Mouse (Mus musculus): Measurements from ENCODE around the gene Slco2a1. TPM values are rescaled to one million over a fixed set of nuclear protein-coding genes. Genes with fewer than 3 reads are reported as not detected.

The Slco2a1 gene
- polyA plus RNA-seq, 1 experiment = not detected

- no peak overlapping the region for H3K27ac ChIP-seq (ENCODE audit: insufficient read depth, low read depth, low read length)
- WGBS = 59% methylated on average over 5 of the region's 5 CpGs
- TF ChIP-seq CTCF (IDR thresholded peaks at IDR 0.05; ENCODE audit: insufficient read depth, low read depth, low read length) (no peak), POLR2A (IDR thresholded peaks at IDR 0.05; ENCODE audit: insufficient read depth, low read depth, low read length) (no peak)
- H3K4me3 ChIP-seq (ENCODE audit: insufficient read depth, low read depth, low read length) = no peak overlapping the region
- peaks cover 38% of the 10 kb centered on the region for H3K4me1 ChIP-seq (ENCODE audit: control insufficient read depth, insufficient read depth, low read length)
These were observed 156.8 kb downstream of the Slco2a1 start for GRCm38 (mm10) chr9:103145351-103145750.

Other genes with a start within 250 kb of the Slco2a1 start
- gene Ryk, start 153.8 kb upstream of the Slco2a1 start, polyA plus RNA-seq (2012; ENCODE audit: insufficient read depth, insufficient read length, low replicate concordance, missing spikeins) = not detected in 2 replicates
- 122 and 448 TPM in 2 replicates for gene Rab6b, start 123.1 kb downstream of the Slco2a1 start, polyA plus RNA-seq (2012; ENCODE audit: insufficient read depth, insufficient read length, low replicate concordance, missing spikeins)
- not detected in 2 replicates for gene Srprb, start 213.4 kb downstream of the Slco2a1 start, polyA plus RNA-seq (2012; ENCODE audit: insufficient read depth, insufficient read length, low replicate concordance, missing spikeins)
- not detected in 2 replicates for gene Gm20425, start 241.6 kb downstream of the Slco2a1 start, polyA plus RNA-seq (2012; ENCODE audit: insufficient read depth, insufficient read length, low replicate concordance, missing spikeins)
- not detected in 2 replicates for gene Trf, start 241.7 kb downstream of the Slco2a1 start, polyA plus RNA-seq (2012; ENCODE audit: insufficient read depth, insufficient read length, low replicate concordance, missing spikeins)